Mouse (Mus musculus): ENCODE results near the gene Faf1. TPM values are rescaled to one million over a fixed set of nuclear protein-coding genes. Genes with fewer than 3 reads are reported as not detected.

Faf1 gene
- total and polyA plus RNA-seq, 2 experiments from 2014 or later: 33.7 to 36.8 TPM

DNA sequence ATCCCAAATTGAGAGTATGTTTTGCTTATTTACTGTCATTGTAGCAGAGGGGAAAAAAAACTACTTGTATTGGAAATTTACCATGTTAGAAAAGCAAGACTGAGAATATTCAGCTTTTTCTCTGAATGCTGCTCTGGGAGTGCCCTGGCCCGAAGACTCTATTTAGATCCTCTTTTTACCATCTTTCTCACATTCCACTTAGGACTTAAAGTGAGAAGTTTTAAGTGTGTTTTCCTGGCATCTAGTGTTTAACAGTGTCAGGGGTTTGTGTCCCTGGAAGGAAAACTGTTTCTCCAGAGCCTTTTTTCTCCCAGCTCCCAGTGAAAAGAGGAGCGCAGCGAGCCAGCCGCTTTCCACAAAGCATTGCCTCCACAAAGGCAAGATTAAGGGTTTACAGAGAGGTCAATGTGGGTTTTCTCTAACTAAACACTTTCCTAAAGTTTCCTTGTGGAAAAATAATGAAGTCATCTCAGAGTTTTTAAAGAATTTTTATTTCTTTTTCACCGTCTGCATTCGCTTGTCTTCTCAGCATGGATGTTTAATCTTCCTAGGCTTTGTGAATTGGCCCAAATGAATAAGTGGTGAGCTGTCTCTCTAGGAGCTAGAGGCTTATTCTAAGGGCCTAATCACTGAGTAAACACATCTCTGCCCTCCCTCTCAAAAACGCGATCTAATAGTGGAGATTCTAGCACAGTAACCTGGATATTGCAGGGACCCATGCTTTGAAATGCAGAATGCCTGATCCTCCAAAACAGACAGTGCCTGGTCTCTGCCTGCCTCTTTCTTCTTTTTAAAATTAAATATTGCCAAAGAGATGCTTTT is 182.4 kb downstream of the Faf1 start:
- H3K4me3 ChIP-seq (ENCODE audit: low read depth, low read length): no peak overlapping the region
- ATAC-seq (ENCODE audit: low FRiP score) (no peak), DNase-seq (ENCODE audit: low spot score) (no peak)
- no peaks in the 10 kb centered on the region for H3K4me1 ChIP-seq (ENCODE audit: insufficient read depth, low read length)
- no peaks in the 10 kb centered on the region for H3K27me3 ChIP-seq (ENCODE audit: insufficient read depth, low read length)
- no peak overlapping the region for H3K9ac ChIP-seq (replicated peaks; ENCODE audit: low read length, poor library complexity, severe bottlenecking)
- H3K36me3 ChIP-seq (ENCODE audit: insufficient read depth, low read length): no peaks in the 10 kb centered on the region
- no peak overlapping the region for H3K27ac ChIP-seq (ENCODE audit: low read depth, low read length)
- no peak overlapping the region for H3K4me2 ChIP-seq (ENCODE audit: low read depth, low read length, poor library complexity, severe bottlenecking)
- H3K9me3 ChIP-seq (ENCODE audit: low read length): no peaks in the 10 kb centered on the region
- TF ChIP-seq CTCF (IDR thresholded peaks at IDR 0.05): no peak
- 26% methylated on average over 8 of the region's 8 CpGs for WGBS

- Histone ChIP-seq H3K9ac (replicated peaks; ENCODE audit: low read length, poor library complexity, severe bottlenecking) (no peak overlapping the region), H3K4me3 (ENCODE audit: low read depth, low read length) (no peak overlapping the region), H3K4me1 (ENCODE audit: insufficient read depth, low read length) (no peaks in the 10 kb centered on the region), H3K36me3 (ENCODE audit: insufficient read depth, low read length) (no peaks in the 10 kb centered on the region), H3K9me3 (ENCODE audit: low read length) (no peaks in the 10 kb centered on the region), H3K4me2 (ENCODE audit: low read depth, low read length, poor library complexity, severe bottlenecking) (no peak overlapping the region), H3K27ac (ENCODE audit: low read depth, low read length) (no peak overlapping the region), H3K27me3 (ENCODE audit: insufficient read depth, low read length) (no peaks in the 10 kb centered on the region)
- TF ChIP-seq CTCF (IDR thresholded peaks at IDR 0.05): no peak
- ATAC-seq (ENCODE audit: low FRiP score) (no peak), DNase-seq (ENCODE audit: low spot score) (no peak)
- 39% methylated on average over 7 of the region's 7 CpGs for WGBS
Observed at GRCm38 (mm10) chr4:109859401-109859800, 183.0 kb downstream of the Faf1 start.

DNA sequence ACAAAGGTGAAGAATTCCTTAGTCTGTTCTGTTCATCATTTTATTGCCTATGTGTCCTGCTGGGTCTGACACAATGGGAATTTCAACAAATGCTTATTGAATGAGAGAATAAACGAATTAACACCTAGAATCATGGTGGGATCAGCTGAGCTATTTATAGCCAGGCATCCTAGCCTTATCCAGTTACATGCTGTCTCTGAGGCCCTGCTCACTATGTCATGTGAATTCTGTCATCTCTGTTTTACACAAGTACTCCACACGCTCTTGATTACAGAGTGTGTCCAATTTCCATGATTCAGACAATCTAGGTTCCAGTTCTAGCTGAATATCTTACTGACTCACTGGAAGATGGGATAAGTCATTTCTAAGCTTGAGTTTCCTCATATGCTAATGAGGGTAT is 183.9 kb downstream of the Faf1 start:
- Histone ChIP-seq H3K9me3 (ENCODE audit: low read length) (no peaks in the 10 kb centered on the region), H3K4me2 (ENCODE audit: low read depth, low read length, poor library complexity, severe bottlenecking) (no peak overlapping the region), H3K27ac (ENCODE audit: low read depth, low read length) (no peak overlapping the region), H3K27me3 (ENCODE audit: insufficient read depth, low read length) (no peaks in the 10 kb centered on the region), H3K9ac (replicated peaks; ENCODE audit: low read length, poor library complexity, severe bottlenecking) (no peak overlapping the region), H3K4me3 (ENCODE audit: low read depth, low read length) (no peak overlapping the region), H3K4me1 (ENCODE audit: insufficient read depth, low read length) (no peaks in the 10 kb centered on the region), H3K36me3 (ENCODE audit: insufficient read depth, low read length) (no peaks in the 10 kb centered on the region)
- no peak for ATAC-seq (ENCODE audit: low FRiP score)
- 50% methylated on average over 2 of the region's 2 CpGs for WGBS
- DNase-seq (ENCODE audit: low spot score): no peak
- TF ChIP-seq CTCF (IDR thresholded peaks at IDR 0.05): no peak

GRCm38 (mm10) chr4:109862271-109862670 is 185.9 kb downstream of the Faf1 start:
- H3K4me2 ChIP-seq (ENCODE audit: low read depth, low read length, poor library complexity, severe bottlenecking): no peak overlapping the region
- DNase-seq (ENCODE audit: low spot score) (no peak), ATAC-seq (ENCODE audit: low FRiP score) (no peak)
- no peak overlapping the region for H3K27ac ChIP-seq (ENCODE audit: low read depth, low read length)
- no peak for TF ChIP-seq CTCF (IDR thresholded peaks at IDR 0.05)
- H3K36me3 ChIP-seq (ENCODE audit: insufficient read depth, low read length): no peaks in the 10 kb centered on the region
- no peaks in the 10 kb centered on the region for H3K9me3 ChIP-seq (ENCODE audit: low read length)
- no peak overlapping the region for H3K4me3 ChIP-seq (ENCODE audit: low read depth, low read length)
- H3K9ac ChIP-seq (replicated peaks; ENCODE audit: low read length, poor library complexity, severe bottlenecking): no peak overlapping the region
- WGBS: 53% methylated on average over 4 of the region's 4 CpGs
- no peaks in the 10 kb centered on the region for H3K27me3 ChIP-seq (ENCODE audit: insufficient read depth, low read length)
- no peaks in the 10 kb centered on the region for H3K4me1 ChIP-seq (ENCODE audit: insufficient read depth, low read length)

GRCm38 (mm10) chr4:109863021-109863420 is 186.6 kb downstream of the Faf1 start:
- 18% methylated on average over 3 of the region's 3 CpGs for WGBS
- no peak overlapping the region for H3K27ac ChIP-seq (ENCODE audit: low read depth, low read length)
- H3K4me2 ChIP-seq (ENCODE audit: low read depth, low read length, poor library complexity, severe bottlenecking): no peak overlapping the region
- ATAC-seq (ENCODE audit: low FRiP score) (no peak), DNase-seq (ENCODE audit: low spot score) (no peak)
- H3K4me1 ChIP-seq (ENCODE audit: insufficient read depth, low read length): no peaks in the 10 kb centered on the region
- H3K27me3 ChIP-seq (ENCODE audit: insufficient read depth, low read length): no peaks in the 10 kb centered on the region
- no peak overlapping the region for H3K9ac ChIP-seq (replicated peaks; ENCODE audit: low read length, poor library complexity, severe bottlenecking)
- no peak for TF ChIP-seq CTCF (IDR thresholded peaks at IDR 0.05)
- no peak overlapping the region for H3K4me3 ChIP-seq (ENCODE audit: low read depth, low read length)
- H3K36me3 ChIP-seq (ENCODE audit: insufficient read depth, low read length): no peaks in the 10 kb centered on the region
- H3K9me3 ChIP-seq (ENCODE audit: low read length): no peaks in the 10 kb centered on the region

- no peaks in the 10 kb centered on the region for H3K36me3 ChIP-seq (ENCODE audit: insufficient read depth, low read length)
- H3K9ac ChIP-seq (replicated peaks; ENCODE audit: low read length, poor library complexity, severe bottlenecking): no peak overlapping the region
- no peaks in the 10 kb centered on the region for H3K9me3 ChIP-seq (ENCODE audit: low read length)
- no peak overlapping the region for H3K27ac ChIP-seq (ENCODE audit: low read depth, low read length)
- no peaks in the 10 kb centered on the region for H3K27me3 ChIP-seq (ENCODE audit: insufficient read depth, low read length)
- no peak for ATAC-seq (ENCODE audit: low FRiP score)
- TF ChIP-seq CTCF (IDR thresholded peaks at IDR 0.05): no peak
- no peak overlapping the region for H3K4me2 ChIP-seq (ENCODE audit: low read depth, low read length, poor library complexity, severe bottlenecking)
- no peak for DNase-seq (ENCODE audit: low spot score)
- no peak overlapping the region for H3K4me3 ChIP-seq (ENCODE audit: low read depth, low read length)
- 47% methylated on average over 3 of the region's 3 CpGs for WGBS
- H3K4me1 ChIP-seq (ENCODE audit: insufficient read depth, low read length): no peaks in the 10 kb centered on the region
Observed at GRCm38 (mm10) chr4:109868897-109869484, 192.6 kb downstream of the Faf1 start.
